Mouse (Mus musculus) hindbrain, postnatal 0 days (tissue): ENCODE results near the gene Jph4. TPM values are rescaled to one million over a fixed set of nuclear protein-coding genes. Genes with fewer than 3 reads are reported as not detected.

Source experiments
- ATAC-seq: fragments of 200-750 bp; cut with Nextera tagmentation; 2 replicates; pipeline ENCODE4 v1.8.0; 2017; ENCODE audit warnings: mild to moderate bottlenecking, moderate TSS enrichment, moderate library complexity
- DNase-seq: peaks from one replicate; pipeline ENCODE4 v3.0.0-alpha.2; 2015; ENCODE audit warnings: low spot score
- H3K27ac ChIP-seq: fragments of 300-500 bp; sonication (generic); 2 replicates; pipeline ENCODE4 v1.5.1; 2014; ENCODE audit warnings: mild to moderate bottlenecking
- H3K27me3 ChIP-seq: fragments of 300-500 bp; sonication (generic); 2 replicates; pipeline ENCODE4 v1.6.1; 2014; ENCODE audit warnings: low read length, mixed read lengths; ENCODE audit not compliant: insufficient read depth
- H3K36me3 ChIP-seq: fragments of 300-500 bp; sonication (generic); 2 replicates; pipeline ENCODE4 v1.6.1; 2014; ENCODE audit warnings: low read length, mixed read lengths; ENCODE audit not compliant: insufficient read depth
- H3K4me1 ChIP-seq: fragments of 300-500 bp; sonication (generic); 2 replicates; pipeline ENCODE4 v1.6.1; 2014; ENCODE audit warnings: antibody characterized with exemption, low read length, mixed read lengths; ENCODE audit not compliant: insufficient read depth
- H3K4me2 ChIP-seq: fragments of 300-500 bp; sonication (generic); 2 replicates; pipeline ENCODE4 v1.6.1; 2014; ENCODE audit warnings: low read depth, mild to moderate bottlenecking, low read length, moderate library complexity, mixed read lengths
- H3K4me3 ChIP-seq: fragments of 300-500 bp; sonication (generic); 2 replicates; pipeline ENCODE4 v1.5.1; 2014; ENCODE audit warnings: low read length
- H3K9ac ChIP-seq: fragments of 300-500 bp; sonication (generic); replicated peaks from 2 replicates; pipeline ENCODE4 v1.6.1; 2014; ENCODE audit warnings: mild to moderate bottlenecking, low read length, moderate library complexity, mixed read lengths
- H3K9me3 ChIP-seq: fragments of 300-500 bp; sonication (generic); 2 replicates; pipeline ENCODE4 v1.6.1; 2016; ENCODE audit warnings: low read length, mixed read lengths
- CTCF ChIP-seq: IDR thresholded peaks from 2 replicates; pipeline ENCODE4 v1.5.1; 2016; ENCODE audit warnings: antibody characterized with exemption, control low read depth, low read depth
- whole genome bisulfite sequencing: fragments of 180-500 bp; shearing (Covaris S2); extraction: QIAGEN DNeasy Blood & Tissue Kit; methylation state at CpG from one replicate; pipeline ENCODE4 v1.1.7; 2014; 5-methylcytosine and 5-hydroxymethylcytosine counted together
- polyA plus RNA-seq: library from polyadenylated mRNA; unstranded; fragments of >200 nt; fragmentation: Nextera tagmentation; extraction: Ambion mirVana; gene quantifications from 2 replicates; pipeline ENCODE4 v1.2.1, GENCODE M21; 2015
- total RNA-seq: library from RNA; depleted of rRNA; stranded (reverse); fragments of >200 nt; gene quantifications from 2 replicates; pipeline ENCODE4 v1.2.3, GENCODE M21; 2014

Jph4 gene
- total and polyA plus RNA-seq, 2 experiments from 2014 or later, result 29.4 to 126 TPM

GRCm38 (mm10) chr14:55095263-55095662, 21.5 kb downstream of the Jph4 start:
- no peak for DNase-seq
- Histone ChIP-seq H3K4me3 (peak overlapping the region; percentile 59), H3K4me1 (peaks cover 16% of the 10 kb centered on the region), H3K4me2 (peak overlapping the region; percentile 74), H3K9me3 (no peaks in the 10 kb centered on the region), H3K27me3 (no peaks in the 10 kb centered on the region), H3K36me3 (no peaks in the 10 kb centered on the region), H3K27ac (peak overlapping the region; percentile 93), H3K9ac (peak overlapping the region; percentile 83)
- WGBS, result 61% methylated on average over 9 of the region's 9 CpGs
- no peak for TF ChIP-seq CTCF
- no peak for ATAC-seq

GRCm38 (mm10) chr14:55094704-55095231, 22.0 kb downstream of the Jph4 start, which contains the start of gene Thtpa:
Thtpa (plus strand) TSS chr14:55094784.
- H3K27ac ChIP-seq, result peak within 1 kb of the TSS; percentile 93
- ATAC-seq (peak; percentile 67), DNase-seq (peak; percentile 86)
- WGBS, result 1% methylated on average over 30 of the region's 30 CpGs
- no peaks in the 10 kb centered on the region for H3K9me3 ChIP-seq
- no peaks in the 10 kb centered on the region for H3K36me3 ChIP-seq
- peak within 1 kb of the TSS; percentile 74 for H3K4me2 ChIP-seq
- H3K4me3 ChIP-seq, result peak within 1 kb of the TSS; percentile 59
- no peaks in the 10 kb centered on the region for H3K27me3 ChIP-seq
- TF ChIP-seq CTCF, result no peak
- H3K4me1 ChIP-seq, result peaks cover 21% of the 10 kb centered on the region
- peak within 1 kb of the TSS; percentile 83 for H3K9ac ChIP-seq

- no peaks in the 10 kb centered on the region for H3K27me3 ChIP-seq
- 0 out of 2 replicates have a peak overlapping the region, but pooled peaks have one; percentile 93 for H3K27ac ChIP-seq
- TF ChIP-seq CTCF, result peak; percentile 36
- H3K36me3 ChIP-seq, result no peaks in the 10 kb centered on the region
- ATAC-seq, result no peak
- WGBS, result 38% methylated on average over 6 of the region's 6 CpGs
- no peaks in the 10 kb centered on the region for H3K9me3 ChIP-seq
- H3K9ac ChIP-seq, result no peak overlapping the region
- H3K4me3 ChIP-seq, result no peak overlapping the region
- no peak for DNase-seq
- H3K4me2 ChIP-seq, result peak overlapping the region; percentile 74; the same call in 1 of the 2 replicates
- peaks cover 28% of the 10 kb centered on the region for H3K4me1 ChIP-seq
These were observed 22.8 kb downstream of the Jph4 start for GRCm38 (mm10) chr14:55093927-55094326.

- peaks cover 29% of the 10 kb centered on the region for H3K4me1 ChIP-seq
These were observed 24.6 kb downstream of the Jph4 start, which contains the start of gene Zfhx2 for GRCm38 (mm10) chr14:55092011-55092577. Zfhx2 (minus strand) TSS chr14:55092324.

GRCm38 (mm10) chr14:55091209-55091865, 25.4 kb downstream of the Jph4 start:
- Histone ChIP-seq H3K9me3 (no peaks in the 10 kb centered on the region), H3K4me2 (peak overlapping the region; percentile 63), H3K27ac (peak overlapping the region; percentile 90), H3K27me3 (no peaks in the 10 kb centered on the region), H3K9ac (peak overlapping the region; percentile 90), H3K4me1 (peaks cover 25% of the 10 kb centered on the region), H3K4me3 (peak overlapping the region; percentile 62), H3K36me3 (no peaks in the 10 kb centered on the region)
- TF ChIP-seq CTCF, result no peak
- WGBS, result 1% methylated on average over 34 of the region's 34 CpGs
- ATAC-seq (peak; percentile 6), DNase-seq (peak; percentile 45)

More at GRCm38 (mm10) chr14:55092011-55092577, 24.6 kb downstream of the Jph4 start, which contains the start of gene Zfhx2:
- Histone ChIP-seq H3K36me3 (no peaks in the 10 kb centered on the region), H3K9ac (peak within 1 kb of the TSS; percentile 90), H3K4me2 (peak within 1 kb of the TSS; percentile 63), H3K4me3 (peak within 1 kb of the TSS; percentile 62), H3K27me3 (no peaks in the 10 kb centered on the region), H3K9me3 (no peaks in the 10 kb centered on the region), H3K27ac (peak within 1 kb of the TSS; percentile 90)
- DNase-seq (peak; percentile 96), ATAC-seq (peak; percentile 91)
- 1% methylated on average over 33 of the region's 34 CpGs for WGBS
- peak; percentile 23 for TF ChIP-seq CTCF

GRCm38 (mm10) chr14:55089199-55089947, 27.4 kb downstream of the Jph4 start:
- ATAC-seq, result no peak
- H3K36me3 ChIP-seq, result no peaks in the 10 kb centered on the region
- H3K27me3 ChIP-seq, result no peaks in the 10 kb centered on the region
- WGBS, result 37% methylated on average over 13 of the region's 13 CpGs
- H3K9ac ChIP-seq, result no peak overlapping the region
- peak; percentile 69 for DNase-seq
- peaks cover 24% of the 10 kb centered on the region for H3K4me1 ChIP-seq
- peak overlapping the region; percentile 62 for H3K4me3 ChIP-seq
- H3K9me3 ChIP-seq, result no peaks in the 10 kb centered on the region
- peak overlapping the region; percentile 41; the same call in 1 of the 2 replicates for H3K27ac ChIP-seq
- peak overlapping the region; percentile 63 for H3K4me2 ChIP-seq
- no peak for TF ChIP-seq CTCF
